Mouse (Mus musculus) hindbrain, embryonic 12.5 days (tissue): ENCODE measurements around the gene Cadps. TPM values are rescaled to one million over a fixed set of nuclear protein-coding genes. Genes with fewer than 3 reads are reported as not detected.

Experiments
- ATAC-seq: fragments of 200-750 bp; cut with Nextera tagmentation; 2 replicates; pipeline ENCODE4 v1.8.0; 2017; ENCODE audit warnings: moderate TSS enrichment; ENCODE audit not compliant: low FRiP score
- H3K27ac ChIP-seq: fragments of 300-500 bp; sonication (generic); 2 replicates; pipeline ENCODE4 v1.5.1; 2016; ENCODE audit warnings: mild to moderate bottlenecking
- H3K27me3 ChIP-seq: fragments of 300-500 bp; sonication (generic); 2 replicates; pipeline ENCODE4 v1.6.1; 2016; ENCODE audit warnings: mild to moderate bottlenecking
- H3K36me3 ChIP-seq: fragments of 300-500 bp; sonication (generic); 2 replicates; pipeline ENCODE4 v1.6.1; 2016; ENCODE audit warnings: mild to moderate bottlenecking
- H3K4me1 ChIP-seq: fragments of 300-500 bp; sonication (generic); 2 replicates; pipeline ENCODE4 v1.6.1; 2016
- H3K4me2 ChIP-seq: fragments of 300-500 bp; sonication (generic); replicated peaks from 2 replicates; pipeline ENCODE4 v1.6.1; 2016; ENCODE audit warnings: mild to moderate bottlenecking
- H3K4me3 ChIP-seq: fragments of 300-500 bp; sonication (generic); 2 replicates; pipeline ENCODE4 v1.5.1; 2016; ENCODE audit warnings: mild to moderate bottlenecking
- H3K9ac ChIP-seq: fragments of 300-500 bp; sonication (generic); 2 replicates; pipeline ENCODE4 v1.6.1; 2016; ENCODE audit warnings: mild to moderate bottlenecking, moderate library complexity
- H3K9me3 ChIP-seq: fragments of 300-500 bp; sonication (generic); replicated peaks from 2 replicates; pipeline ENCODE4 v1.6.1; 2016; ENCODE audit warnings: mild to moderate bottlenecking
- WGBS: fragments of 180-500 bp; shearing (Covaris S2); methylation state at CpG from one replicate; pipeline ENCODE4 v1.1.7; 2016; 5-methylcytosine and 5-hydroxymethylcytosine counted together
- polyA plus RNA-seq: library from polyadenylated mRNA; unstranded; fragments of >200 nt; fragmentation: Nextera tagmentation; extraction: Ambion mirVana; gene quantifications from 2 replicates; pipeline ENCODE4 v1.2.1, GENCODE M21; 2016

The Cadps gene
- polyA plus RNA-seq, 1 experiment from 2014 or later = 21.8 TPM

DNA sequence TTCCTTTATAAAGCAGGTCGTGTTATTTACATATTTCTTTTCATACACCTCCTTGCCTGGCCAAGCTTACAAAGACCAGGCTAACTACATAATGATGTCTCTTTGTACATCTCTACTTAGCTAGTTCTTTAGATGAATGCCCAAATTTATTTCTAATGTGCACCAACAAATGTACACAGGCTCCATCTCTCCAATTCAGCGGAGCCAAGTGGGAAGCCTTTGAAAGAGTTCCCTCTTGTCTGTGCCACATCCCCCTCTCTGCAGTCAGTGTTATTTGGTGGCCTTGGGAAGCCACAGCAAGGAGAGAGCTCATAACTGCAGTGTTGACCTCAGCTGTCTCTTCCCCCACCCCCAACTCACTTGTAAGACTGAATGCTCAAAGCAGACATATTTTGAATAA lies 428.6 kb downstream of the Cadps start:
- H3K27me3 ChIP-seq = peaks cover 91% of the 10 kb centered on the region
- ATAC-seq = no peak
- no peak overlapping the region for H3K4me2 ChIP-seq
- WGBS = 33% methylated on average over 2 of the region's 2 CpGs
- H3K9me3 ChIP-seq = no peaks in the 10 kb centered on the region
- H3K36me3 ChIP-seq = no peaks in the 10 kb centered on the region
- no peak overlapping the region for H3K4me3 ChIP-seq
- peaks cover 23% of the 10 kb centered on the region for H3K4me1 ChIP-seq
- no peak overlapping the region for H3K9ac ChIP-seq
- H3K27ac ChIP-seq = no peak overlapping the region

- Histone ChIP-seq H3K4me1 (peaks cover 32% of the 10 kb centered on the region), H3K36me3 (no peaks in the 10 kb centered on the region), H3K4me2 (no peak overlapping the region), H3K4me3 (no peak overlapping the region), H3K9me3 (no peaks in the 10 kb centered on the region), H3K27ac (no peak overlapping the region), H3K9ac (no peak overlapping the region), H3K27me3 (peaks cover 90% of the 10 kb centered on the region)
- peak; percentile 91 for ATAC-seq
- WGBS = 7% methylated on average over 12 of the region's 12 CpGs
Observed at GRCm38 (mm10) chr14:12393271-12393861, 429.5 kb downstream of the Cadps start.

DNA sequence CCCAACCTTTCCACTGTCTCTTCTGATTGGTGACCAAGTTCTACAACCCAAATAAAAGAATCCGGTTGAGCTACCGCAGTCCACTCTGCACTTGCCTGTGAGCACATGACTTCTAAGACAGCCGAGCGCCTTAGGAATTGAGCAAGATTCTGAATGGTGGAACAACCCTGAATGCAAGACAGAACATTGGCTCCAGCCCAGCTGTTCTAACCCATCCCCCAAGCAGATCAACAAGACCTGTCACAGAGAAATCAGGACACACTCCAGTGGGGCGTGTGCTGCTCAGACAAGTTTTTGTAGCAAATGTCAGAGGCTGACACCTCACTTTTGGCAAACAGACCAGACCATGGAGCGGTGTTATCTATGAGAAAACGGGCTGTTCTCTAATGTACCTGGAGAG lies 431.7 kb downstream of the Cadps start:
- H3K36me3 ChIP-seq = no peaks in the 10 kb centered on the region
- no peaks in the 10 kb centered on the region for H3K9me3 ChIP-seq
- H3K4me2 ChIP-seq = no peak overlapping the region
- peaks cover 91% of the 10 kb centered on the region for H3K27me3 ChIP-seq
- no peak overlapping the region for H3K9ac ChIP-seq
- peaks cover 35% of the 10 kb centered on the region for H3K4me1 ChIP-seq
- 40% methylated on average over 7 of the region's 7 CpGs for WGBS
- H3K27ac ChIP-seq = no peak overlapping the region
- H3K4me3 ChIP-seq = no peak overlapping the region
- peak; percentile 14; the same call in 1 of the 2 replicates for ATAC-seq

GRCm38 (mm10) chr14:12388806-12389436 lies 434.0 kb downstream of the Cadps start:
- no peak overlapping the region for H3K4me2 ChIP-seq
- H3K27ac ChIP-seq = no peak overlapping the region
- no peaks in the 10 kb centered on the region for H3K36me3 ChIP-seq
- H3K9ac ChIP-seq = no peak overlapping the region
- no peak overlapping the region for H3K4me3 ChIP-seq
- peak; percentile 27; the same call in 1 of the 2 replicates for ATAC-seq
- H3K4me1 ChIP-seq = peaks cover 29% of the 10 kb centered on the region
- 2% methylated on average over 14 of the region's 14 CpGs for WGBS
- no peaks in the 10 kb centered on the region for H3K9me3 ChIP-seq
- H3K27me3 ChIP-seq = peaks cover 92% of the 10 kb centered on the region

DNA sequence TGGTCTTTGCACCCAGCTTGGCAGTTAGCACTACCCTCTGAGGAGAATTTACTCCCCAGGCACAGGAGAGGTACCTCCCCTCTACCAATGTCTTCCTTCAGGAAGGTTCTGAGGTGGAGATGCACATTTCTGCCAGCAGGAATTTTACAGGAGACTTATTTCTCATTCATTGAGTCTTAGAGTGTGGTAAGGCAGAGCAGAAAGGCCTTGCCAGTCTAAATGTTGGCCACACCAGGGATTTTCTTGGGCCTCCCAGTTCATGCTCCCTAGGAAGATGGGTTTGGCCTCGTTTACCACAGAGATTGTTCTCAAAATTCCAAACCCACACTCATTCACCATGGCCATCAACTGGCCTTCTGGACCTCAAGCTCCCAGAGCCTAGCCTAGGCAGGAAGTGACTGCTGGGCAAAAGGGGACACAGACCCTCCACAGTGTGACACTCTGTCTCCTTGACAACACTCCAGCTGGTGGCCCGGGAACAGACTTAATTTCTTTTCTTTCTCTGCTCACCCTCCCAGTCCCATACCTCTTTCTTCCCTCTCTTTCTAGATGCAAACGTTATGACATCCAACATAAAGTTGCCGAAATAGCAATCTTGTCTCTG lies 434.6 kb downstream of the Cadps start:
- no peak overlapping the region for H3K27ac ChIP-seq
- peaks cover 97% of the 10 kb centered on the region for H3K27me3 ChIP-seq
- no peak overlapping the region for H3K9ac ChIP-seq
- no peaks in the 10 kb centered on the region for H3K9me3 ChIP-seq
- H3K4me2 ChIP-seq = no peak overlapping the region
- WGBS = 12% methylated on average over 4 of the region's 4 CpGs
- H3K4me1 ChIP-seq = peaks cover 24% of the 10 kb centered on the region
- no peak overlapping the region for H3K4me3 ChIP-seq
- no peaks in the 10 kb centered on the region for H3K36me3 ChIP-seq
- 0 out of 2 replicates have a peak, but pooled peaks have one; percentile 26 for ATAC-seq

DNA sequence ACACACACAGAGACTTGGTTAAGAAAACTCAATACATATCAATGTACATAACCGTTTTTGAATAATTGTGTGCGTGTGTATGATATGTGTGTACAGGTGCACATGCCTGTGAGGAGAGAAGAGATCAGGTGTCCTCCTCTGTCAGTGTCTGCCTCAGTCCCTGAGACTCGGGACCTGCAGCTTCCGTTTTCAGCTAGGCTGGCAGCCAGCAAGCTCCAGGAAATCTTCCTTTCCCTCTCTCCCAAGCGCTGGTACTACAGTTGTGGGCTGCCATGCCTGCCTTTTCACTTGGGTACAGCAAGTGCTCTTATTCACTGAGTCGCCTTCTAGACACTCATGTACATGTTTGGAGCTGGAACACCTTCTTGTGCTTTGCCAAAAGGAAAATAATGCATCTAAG lies 435.7 kb downstream of the Cadps start:
- peaks cover 97% of the 10 kb centered on the region for H3K27me3 ChIP-seq
- no peak for ATAC-seq
- no peak overlapping the region for H3K4me3 ChIP-seq
- H3K4me1 ChIP-seq = peaks cover 16% of the 10 kb centered on the region
- H3K9me3 ChIP-seq = no peaks in the 10 kb centered on the region
- H3K9ac ChIP-seq = no peak overlapping the region
- no peaks in the 10 kb centered on the region for H3K36me3 ChIP-seq
- H3K4me2 ChIP-seq = no peak overlapping the region
- 64% methylated on average over 6 of the region's 6 CpGs for WGBS
- H3K27ac ChIP-seq = no peak overlapping the region

DNA sequence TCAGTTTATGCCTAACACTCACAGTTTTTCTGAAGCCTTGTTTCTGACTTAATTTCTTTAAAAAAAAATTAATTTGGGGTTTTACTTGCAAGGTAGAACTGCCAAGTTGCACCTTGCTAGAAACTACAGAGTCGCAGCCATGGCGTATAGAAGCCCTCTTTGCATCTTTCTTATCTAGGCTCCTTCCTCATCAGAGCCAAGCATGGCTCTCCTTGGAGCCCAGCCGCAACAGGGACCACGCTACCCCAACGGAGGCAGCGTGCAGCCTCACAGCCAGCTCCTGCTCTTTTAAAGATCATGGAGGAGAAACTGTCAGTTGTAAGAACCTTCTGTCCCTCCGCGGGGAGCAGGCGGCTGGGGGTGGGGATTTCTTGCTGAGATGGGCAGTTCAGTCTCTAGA lies 445.0 kb downstream of the Cadps start:
- ATAC-seq = no peak
- Histone ChIP-seq H3K36me3 (no peaks in the 10 kb centered on the region), H3K4me3 (no peak overlapping the region), H3K9me3 (no peaks in the 10 kb centered on the region), H3K27me3 (peaks cover 84% of the 10 kb centered on the region), H3K9ac (no peak overlapping the region), H3K27ac (no peak overlapping the region), H3K4me2 (no peak overlapping the region), H3K4me1 (no peaks in the 10 kb centered on the region)
- 24% methylated on average over 9 of the region's 9 CpGs for WGBS

DNA sequence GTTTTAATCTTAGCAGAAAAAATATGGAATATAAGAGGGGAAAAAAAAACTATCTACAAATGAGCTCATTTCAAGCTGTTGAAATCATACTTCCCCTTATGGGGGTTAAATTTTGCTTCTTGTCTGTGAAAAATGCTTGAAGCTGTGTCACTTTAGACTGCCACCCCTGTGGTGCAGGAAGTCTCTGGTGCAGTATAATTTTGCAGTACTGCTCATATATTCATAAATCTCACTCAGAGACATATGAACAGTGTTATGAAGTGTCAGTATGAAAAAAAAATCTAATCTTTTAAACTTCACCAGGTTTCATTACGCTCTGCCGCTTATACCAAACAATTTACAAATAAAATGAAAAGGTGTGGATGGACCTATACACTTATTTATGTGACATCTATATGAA lies 445.6 kb downstream of the Cadps start:
- Histone ChIP-seq H3K4me2 (no peak overlapping the region), H3K9ac (no peak overlapping the region), H3K4me3 (no peak overlapping the region), H3K27me3 (peaks cover 78% of the 10 kb centered on the region), H3K36me3 (no peaks in the 10 kb centered on the region), H3K27ac (no peak overlapping the region), H3K9me3 (no peaks in the 10 kb centered on the region), H3K4me1 (no peaks in the 10 kb centered on the region)
- 82% methylated on average over 2 of the region's 2 CpGs for WGBS
- ATAC-seq = no peak

DNA sequence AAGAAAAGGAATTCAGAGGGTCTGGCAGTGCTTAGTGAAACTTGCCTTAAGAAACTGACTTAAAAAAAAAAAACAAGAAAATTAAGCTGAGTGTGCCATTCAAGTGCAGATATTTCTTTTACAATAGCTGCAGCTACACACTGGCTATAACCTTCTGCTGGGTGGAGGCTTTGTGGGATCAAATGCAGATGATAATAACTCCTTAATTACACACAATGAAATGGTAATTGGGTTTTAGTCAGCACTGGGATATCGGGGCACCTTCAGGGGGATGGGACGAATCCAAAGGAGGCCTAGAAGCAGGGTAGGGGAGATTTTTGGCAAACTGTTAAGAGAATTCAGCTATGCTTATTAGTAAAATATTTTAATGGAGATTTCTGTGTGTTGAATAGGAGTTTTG lies 447.4 kb downstream of the Cadps start:
- H3K9me3 ChIP-seq = no peaks in the 10 kb centered on the region
- no peak overlapping the region for H3K4me2 ChIP-seq
- peaks cover 74% of the 10 kb centered on the region for H3K27me3 ChIP-seq
- H3K4me1 ChIP-seq = no peaks in the 10 kb centered on the region
- ATAC-seq = no peak
- no peak overlapping the region for H3K4me3 ChIP-seq
- H3K27ac ChIP-seq = no peak overlapping the region
- H3K9ac ChIP-seq = no peak overlapping the region
- no peaks in the 10 kb centered on the region for H3K36me3 ChIP-seq
- WGBS = 73% methylated on average over 2 of the region's 2 CpGs

DNA sequence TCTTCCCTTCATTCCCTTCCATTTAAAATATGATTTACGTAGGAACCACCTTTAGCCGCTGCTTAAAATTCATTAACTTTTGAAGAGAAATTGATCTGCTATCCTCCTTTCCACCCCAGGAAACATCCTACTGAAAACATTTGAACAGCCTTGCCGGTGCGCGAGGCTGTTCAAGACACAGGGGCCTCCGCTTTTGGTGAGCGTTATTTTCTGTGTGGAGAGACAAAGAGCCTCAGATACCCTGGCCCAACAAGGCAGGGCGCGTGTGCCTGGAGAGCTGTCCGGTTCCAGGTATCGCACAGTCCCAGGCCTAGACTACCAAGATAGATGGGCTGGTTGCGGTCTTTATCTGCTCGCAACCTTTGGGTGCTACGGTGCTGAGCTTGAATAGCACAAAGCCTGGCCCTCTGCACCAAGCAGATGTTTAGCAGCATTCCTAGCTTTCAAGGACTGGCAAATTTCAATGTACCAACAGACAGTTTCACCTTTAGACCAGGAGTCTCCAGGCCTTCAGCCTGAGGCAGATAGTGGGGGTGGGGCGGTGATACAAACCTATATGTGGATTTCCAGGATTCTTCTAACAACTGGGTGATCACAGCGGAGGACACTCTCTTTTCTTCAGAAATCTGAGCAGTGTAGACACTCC lies 472.5 kb downstream of the Cadps start:
- H3K9me3 ChIP-seq = no peaks in the 10 kb centered on the region
- H3K36me3 ChIP-seq = no peaks in the 10 kb centered on the region
- no peak overlapping the region for H3K27ac ChIP-seq
- peaks cover 9% of the 10 kb centered on the region; the same call in 1 of the 2 replicates for H3K4me1 ChIP-seq
- H3K4me2 ChIP-seq = no peak overlapping the region
- no peak for ATAC-seq
- H3K27me3 ChIP-seq = peaks cover 93% of the 10 kb centered on the region
- H3K9ac ChIP-seq = no peak overlapping the region
- 4% methylated on average over 16 of the region's 16 CpGs for WGBS
- no peak overlapping the region for H3K4me3 ChIP-seq

GRCm38 (mm10) chr14:12349334-12350090 lies 473.4 kb downstream of the Cadps start:
- no peak overlapping the region for H3K4me2 ChIP-seq
- H3K27ac ChIP-seq = no peak overlapping the region
- whole genome bisulfite sequencing = 5% methylated on average over 15 of the region's 15 CpGs

GRCm38 (mm10) chr14:12348089-12348488 lies 474.8 kb downstream of the Cadps start, which contains the start of gene Fezf2:
TSS of gene Fezf2 (minus strand) at chr14:12348189.
- no peak within 1 kb of the TSS for H3K4me2 ChIP-seq
- H3K4me1 ChIP-seq = peaks cover 21% of the 10 kb centered on the region
- 4% methylated on average over 2 of the region's 2 CpGs for WGBS
- H3K36me3 ChIP-seq = no peaks in the 10 kb centered on the region
- H3K4me3 ChIP-seq = no peak within 1 kb of the TSS
- no peak for ATAC-seq
- peaks cover 95% of the 10 kb centered on the region for H3K27me3 ChIP-seq
- H3K9me3 ChIP-seq = no peaks in the 10 kb centered on the region
- H3K9ac ChIP-seq = no peak within 1 kb of the TSS
- H3K27ac ChIP-seq = no peak within 1 kb of the TSS

More at GRCm38 (mm10) chr14:12349334-12350090, 473.4 kb downstream of the Cadps start:
- Histone ChIP-seq H3K4me3 (no peak overlapping the region), H3K9me3 (no peaks in the 10 kb centered on the region), H3K27me3 (peaks cover 95% of the 10 kb centered on the region), H3K9ac (no peak overlapping the region), H3K36me3 (no peaks in the 10 kb centered on the region), H3K4me1 (peaks cover 18% of the 10 kb centered on the region)
- peak; percentile 42; the same call in 1 of the 2 replicates for ATAC-seq
